Mouse (Mus musculus): ENCODE data around the gene Ppp3r1. TPM values are rescaled to one million over a fixed set of nuclear protein-coding genes. Genes with fewer than 3 reads are reported as not detected.

The Ppp3r1 gene
- polyA plus RNA-seq, 1 experiment, result 506 TPM

GRCm38 (mm10) chr11:17192151-17192844 is 33.2 kb downstream of the Ppp3r1 start:
- no peak overlapping the region for H3K27ac ChIP-seq (ENCODE audit: insufficient read depth, low read length)
- H3K4me1 ChIP-seq (ENCODE audit: control insufficient read depth, insufficient read depth, low read length), result no peaks in the 10 kb centered on the region; the same call in 1 of the 2 replicates
- TF ChIP-seq POLR2A (IDR thresholded peaks at IDR 0.05; ENCODE audit: extremely low read depth, insufficient read depth, low read length) (no peak), CTCF (IDR thresholded peaks at IDR 0.05; ENCODE audit: extremely low read depth, insufficient read depth, low read length) (0 out of 2 replicates have a peak, but pooled peaks have one; percentile 8)
- no peak overlapping the region for H3K4me3 ChIP-seq (ENCODE audit: insufficient read depth, low read length)

DNA sequence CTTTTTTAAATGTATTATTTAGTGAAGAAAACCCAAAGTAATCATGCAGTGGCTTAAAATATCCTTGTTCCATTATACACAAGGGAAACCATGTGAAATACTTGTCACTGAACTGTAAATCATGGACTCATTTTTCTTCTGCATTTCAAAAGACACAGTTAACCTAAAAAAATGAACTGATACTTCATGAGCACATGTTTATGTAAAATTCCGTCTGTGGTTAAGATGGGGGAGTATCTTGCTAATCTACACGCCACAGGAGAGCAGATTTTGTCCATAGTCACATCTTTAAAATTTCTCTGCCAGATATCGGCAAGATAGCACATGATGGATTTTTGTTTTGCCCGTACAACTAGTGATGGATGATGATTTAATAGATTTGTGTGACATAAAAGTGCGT is 40.1 kb downstream of the Ppp3r1 start:
- Histone ChIP-seq H3K4me1 (ENCODE audit: control insufficient read depth, insufficient read depth, low read length) (no peaks in the 10 kb centered on the region), H3K4me3 (ENCODE audit: insufficient read depth, low read length) (no peak overlapping the region), H3K27ac (ENCODE audit: insufficient read depth, low read length) (no peak overlapping the region)
- TF ChIP-seq POLR2A (IDR thresholded peaks at IDR 0.05; ENCODE audit: extremely low read depth, insufficient read depth, low read length), result no peak
- no peak for TF ChIP-seq CTCF (IDR thresholded peaks at IDR 0.05; ENCODE audit: extremely low read depth, insufficient read depth, low read length)

- Histone ChIP-seq H3K4me3 (ENCODE audit: insufficient read depth, low read length) (no peak overlapping the region), H3K27ac (ENCODE audit: insufficient read depth, low read length) (no peak overlapping the region), H3K4me1 (ENCODE audit: control insufficient read depth, insufficient read depth, low read length) (no peaks in the 10 kb centered on the region)
- TF ChIP-seq CTCF (IDR thresholded peaks at IDR 0.05; ENCODE audit: extremely low read depth, insufficient read depth, low read length) (no peak), POLR2A (IDR thresholded peaks at IDR 0.05; ENCODE audit: extremely low read depth, insufficient read depth, low read length) (no peak)
Observed at GRCm38 (mm10) chr11:17199840-17200501, 40.9 kb downstream of the Ppp3r1 start.

- H3K27ac ChIP-seq (ENCODE audit: insufficient read depth, low read length), result no peak overlapping the region
- H3K4me1 ChIP-seq (ENCODE audit: control insufficient read depth, insufficient read depth, low read length), result no peaks in the 10 kb centered on the region
- no peak for TF ChIP-seq CTCF (IDR thresholded peaks at IDR 0.05; ENCODE audit: extremely low read depth, insufficient read depth, low read length)
- no peak for TF ChIP-seq POLR2A (IDR thresholded peaks at IDR 0.05; ENCODE audit: extremely low read depth, insufficient read depth, low read length)
- H3K4me3 ChIP-seq (ENCODE audit: insufficient read depth, low read length), result no peak overlapping the region
Observed at GRCm38 (mm10) chr11:17200936-17201335, 41.9 kb downstream of the Ppp3r1 start.

- no peaks in the 10 kb centered on the region for H3K4me1 ChIP-seq (ENCODE audit: control insufficient read depth, insufficient read depth, low read length)
- no peak for TF ChIP-seq CTCF (IDR thresholded peaks at IDR 0.05; ENCODE audit: extremely low read depth, insufficient read depth, low read length)
- no peak for TF ChIP-seq POLR2A (IDR thresholded peaks at IDR 0.05; ENCODE audit: extremely low read depth, insufficient read depth, low read length)
- H3K4me3 ChIP-seq (ENCODE audit: insufficient read depth, low read length), result no peak overlapping the region
- H3K27ac ChIP-seq (ENCODE audit: insufficient read depth, low read length), result no peak overlapping the region
Observed at GRCm38 (mm10) chr11:17202481-17202880, 43.4 kb downstream of the Ppp3r1 start.

- Histone ChIP-seq H3K4me1 (ENCODE audit: control insufficient read depth, insufficient read depth, low read length) (no peaks in the 10 kb centered on the region; the same call in 1 of the 2 replicates), H3K4me3 (ENCODE audit: insufficient read depth, low read length) (peak within 1 kb of the TSS; percentile 42), H3K27ac (ENCODE audit: insufficient read depth, low read length) (peak within 1 kb of the TSS; percentile 22; the same call in 1 of the 2 replicates)
- TF ChIP-seq CTCF (IDR thresholded peaks at IDR 0.05; ENCODE audit: extremely low read depth, insufficient read depth, low read length), result no peak
- TF ChIP-seq POLR2A (IDR thresholded peaks at IDR 0.05; ENCODE audit: extremely low read depth, insufficient read depth, low read length), result peak; percentile 77
Observed at GRCm38 (mm10) chr11:17211258-17212140, 52.4 kb downstream of the Ppp3r1 start, which contains the start of gene Pno1. Gene Pno1 (minus strand): TSS chr11:17211568.

GRCm38 (mm10) chr11:17212141-17212495 is 53.1 kb downstream of the Ppp3r1 start:
- H3K27ac ChIP-seq (ENCODE audit: insufficient read depth, low read length), result no peak overlapping the region
- TF ChIP-seq CTCF (IDR thresholded peaks at IDR 0.05; ENCODE audit: extremely low read depth, insufficient read depth, low read length), result no peak
- peak; percentile 61; the same call in 1 of the 2 replicates for TF ChIP-seq POLR2A (IDR thresholded peaks at IDR 0.05; ENCODE audit: extremely low read depth, insufficient read depth, low read length)
- peak overlapping the region; percentile 42 for H3K4me3 ChIP-seq (ENCODE audit: insufficient read depth, low read length)
- H3K4me1 ChIP-seq (ENCODE audit: control insufficient read depth, insufficient read depth, low read length), result no peaks in the 10 kb centered on the region; the same call in 1 of the 2 replicates

DNA sequence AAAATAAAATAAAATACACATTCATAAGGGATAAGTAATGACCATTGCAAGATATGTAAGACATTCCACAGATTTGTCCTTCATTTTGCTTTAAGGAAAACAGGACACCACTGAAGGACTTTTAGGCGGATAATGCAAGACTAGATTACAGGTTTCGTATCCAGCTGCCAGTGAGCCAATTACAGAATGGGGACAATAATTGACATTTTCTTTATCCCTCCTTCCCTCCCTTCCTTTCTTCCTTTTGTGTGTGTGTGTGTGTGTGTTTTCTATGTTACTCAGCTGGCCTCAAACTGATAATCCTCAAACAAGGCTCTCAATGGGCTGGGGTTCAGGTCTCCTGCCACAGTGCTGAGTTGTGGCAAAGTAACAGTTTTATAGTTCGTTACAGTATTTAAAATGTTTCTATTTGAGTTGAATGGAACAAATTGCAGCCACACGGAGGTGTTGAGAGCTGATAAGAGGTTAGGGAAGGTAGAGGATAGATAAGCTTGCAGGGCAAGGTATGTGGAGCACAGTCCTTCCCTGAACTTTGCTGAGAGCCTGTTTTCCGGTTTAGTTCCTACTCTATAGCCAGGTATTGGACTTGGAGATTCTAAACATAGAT is 53.9 kb downstream of the Ppp3r1 start:
- no peak for TF ChIP-seq CTCF (IDR thresholded peaks at IDR 0.05; ENCODE audit: extremely low read depth, insufficient read depth, low read length)
- no peak for TF ChIP-seq POLR2A (IDR thresholded peaks at IDR 0.05; ENCODE audit: extremely low read depth, insufficient read depth, low read length)
- Histone ChIP-seq H3K4me3 (ENCODE audit: insufficient read depth, low read length) (no peak overlapping the region; the same call in 1 of the 2 replicates), H3K4me1 (ENCODE audit: control insufficient read depth, insufficient read depth, low read length) (no peaks in the 10 kb centered on the region; the same call in 1 of the 2 replicates), H3K27ac (ENCODE audit: insufficient read depth, low read length) (no peak overlapping the region)

- Histone ChIP-seq H3K4me3 (ENCODE audit: insufficient read depth, low read length) (no peak overlapping the region), H3K27ac (ENCODE audit: insufficient read depth, low read length) (no peak overlapping the region), H3K4me1 (ENCODE audit: control insufficient read depth, insufficient read depth, low read length) (no peaks in the 10 kb centered on the region; the same call in 1 of the 2 replicates)
- TF ChIP-seq POLR2A (IDR thresholded peaks at IDR 0.05; ENCODE audit: extremely low read depth, insufficient read depth, low read length) (no peak), CTCF (IDR thresholded peaks at IDR 0.05; ENCODE audit: extremely low read depth, insufficient read depth, low read length) (no peak)
Observed at GRCm38 (mm10) chr11:17215475-17215874, 56.4 kb downstream of the Ppp3r1 start.

All from cortical plate, adult 2 months (tissue).